Comparison of ENCODE assay signal across 9 mouse cellular contexts in the genomic region with DNA sequence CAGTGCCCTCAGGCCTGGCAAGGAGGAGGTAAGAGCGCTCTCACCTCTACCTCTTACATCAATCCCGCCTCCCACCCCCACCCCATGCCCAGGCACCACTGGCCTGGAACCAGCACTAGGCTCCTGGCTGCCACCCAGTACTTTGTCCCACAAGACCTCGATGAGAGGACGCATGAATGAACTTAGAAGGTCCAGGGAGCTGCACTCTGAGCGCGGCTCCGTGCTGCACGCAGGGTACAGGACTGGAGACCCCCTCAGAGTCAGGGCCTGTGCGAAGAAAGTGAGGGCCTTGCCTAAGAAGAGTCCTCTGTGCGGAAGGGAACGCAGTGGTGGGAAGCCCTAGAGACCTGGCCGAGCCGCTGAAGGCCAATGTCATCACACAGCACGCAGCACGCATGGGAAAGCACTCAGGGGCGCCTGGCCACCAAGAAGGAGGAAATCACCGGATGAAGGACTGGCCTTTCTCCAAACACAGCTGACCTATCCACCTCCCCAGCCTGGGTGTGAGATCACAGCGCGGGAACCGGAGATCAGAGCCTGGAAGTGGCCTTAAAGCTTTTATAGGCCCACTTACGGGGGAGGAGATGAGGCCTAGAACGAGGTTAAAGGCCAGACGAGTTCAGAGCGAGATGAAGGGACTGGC. TPM values are rescaled to one million over a fixed set of nuclear protein-coding genes. Genes with fewer than 3 reads are reported as not detected.
DNase-seq lines count a peak whose midpoint lies in the region; ATAC-seq lines count a peak whose summit lies in the region.
"Had no signal": no experiment of that assay in that cellular context is flagged by ENCODE, and none has a peak within 500 bp of the region (broad histone marks: within the 10 kb centered on the region; RNA-seq: fewer than 3 reads in every experiment).

No protein-coding gene starts in this region.

- peaks cover 57% of the 10 kb centered on the region for H3K4me1 ChIP-seq in heart, embryonic 15.5 days (replicated peaks)

- peaks cover 87% of the 10 kb centered on the region for H3K79me2 ChIP-seq in macrophage (ENCODE audit: inconsistent target)

- H3K9me3 ChIP-seq in heart, embryonic 15.5 days (replicated peaks) = no peaks in the 10 kb centered on the region
- H3K9me3 ChIP-seq: midbrain, embryonic 12.5 days had no signal

- ATAC-seq in heart, embryonic 15.5 days (replicated peaks; ENCODE audit: insufficient number of reproducible peaks, insufficient read depth, low FRiP score, low read depth) = no peak

- 0 out of 2 replicates have a peak, but pooled peaks cover 4% of the 10 kb centered on the region for H3K36me3 ChIP-seq in heart, embryonic 15.5 days
- no peaks in the 10 kb centered on the region; the same call in 1 of the 2 replicates for H3K36me3 ChIP-seq in macrophage (ENCODE audit: inconsistent target)
- H3K36me3 ChIP-seq: midbrain, embryonic 12.5 days had no signal

- peak overlapping the region; percentile 11 for H3K4me3 ChIP-seq in heart, embryonic 15.5 days
- H3K4me3 ChIP-seq in macrophage (ENCODE audit: inconsistent target) = peak overlapping the region; percentile 5; the same call in 1 of the 2 replicates
- H3K4me3 ChIP-seq: midbrain, embryonic 12.5 days had no signal

- peak; percentile 51 for DNase-seq in 3134 (ENCODE audit: extremely low read depth, insufficient read length, low spot score)
- peak; percentile 75 for DNase-seq in adrenal gland, postnatal 14 days
- DNase-seq in kidney, postnatal 14 days = peak; percentile 91
- no peak for DNase-seq in cerebellum, postnatal 36 days
- no peak for DNase-seq in ovary, postnatal 14 days (ENCODE audit: low spot score)
- DNase-seq in urinary bladder, postnatal 25 days (ENCODE audit: low spot score) = no peak

- H3K4me2 ChIP-seq in heart, embryonic 15.5 days = peak overlapping the region; percentile 95
- H3K4me2 ChIP-seq: midbrain, embryonic 12.5 days had no signal

- H3K9ac ChIP-seq in heart, embryonic 15.5 days = 0 out of 2 replicates have a peak overlapping the region, but pooled peaks have one; percentile 31
- H3K9ac ChIP-seq: midbrain, embryonic 12.5 days had no signal

- H3K27ac ChIP-seq in heart, embryonic 15.5 days = peak overlapping the region; percentile 72
- peak overlapping the region; percentile 69 for H3K27ac ChIP-seq in macrophage
- H3K27ac ChIP-seq: midbrain, embryonic 12.5 days had no signal

- H3K27me3 ChIP-seq in heart, embryonic 15.5 days = no peaks in the 10 kb centered on the region

- WGBS in heart, embryonic 15.5 days = 43% methylated on average over 24 of the region's 24 CpGs
- WGBS in macrophage (ENCODE audit: missing documents) = 78% methylated on average over 23 of the region's 24 CpGs

RNA-seq across cellular contexts. Expression of a gene that starts 4.2 kb away (rescaled TPM):
- total RNA-seq in adrenal gland, postnatal 14 days (2021) = 23.2 and 29.9 TPM in 2 replicates
- 11.5 and 13.9 TPM in 2 replicates for polyA plus RNA-seq in heart, embryonic 15.5 days (2015; fragmentation: Nextera tagmentation; extraction: Ambion mirVana)
- 1,000 to 10,000 TPM in 3 of 26 experiments, 100 to 1,000 TPM in 22, 10 to 100 TPM in 1; 87.6 to 1,687 (median 236) TPM for total RNA-seq in macrophage (2018; cell fraction: chromatin; rRNA removed)
- total RNA-seq in macrophage (2018; cell fraction: cytosol; rRNA removed) = 100 to 1,000 TPM in 1 of 26 experiments, 10 to 100 TPM in 25; 40.5 to 139 (median 66.7) TPM
- total RNA-seq in macrophage (2018; cell fraction: nucleus; rRNA removed) = 100 to 1,000 TPM; 100 to 685 (median 171) TPM
- 43.2 to 134 TPM (median 57.2 TPM) in 3 replicates for polyA plus RNA-seq in macrophage (2018)

RNA-seq across cellular contexts. Expression of a gene that starts 20.9 kb away (rescaled TPM):
- total RNA-seq in adrenal gland, postnatal 14 days (2021) = 15.5 and 15.8 TPM in 2 replicates
- polyA plus RNA-seq in heart, embryonic 15.5 days (2015; fragmentation: Nextera tagmentation; extraction: Ambion mirVana) = 24.5 and 28.4 TPM in 2 replicates
- 10 to 100 TPM in 24 of 26 experiments, 1 to 10 TPM in 2; 5.9 to 60.1 (median 21.2) TPM for total RNA-seq in macrophage (2018; cell fraction: chromatin; rRNA removed)
- 10 to 100 TPM; 14.4 to 42.5 (median 21.0) TPM for total RNA-seq in macrophage (2018; cell fraction: cytosol; rRNA removed)
- 10 to 100 TPM; 11.5 to 96.2 (median 21.4) TPM for total RNA-seq in macrophage (2018; cell fraction: nucleus; rRNA removed)
- 11.1 to 84.7 TPM (median 15.5 TPM) in 3 replicates for polyA plus RNA-seq in macrophage (2018)

RNA-seq across cellular contexts. Expression of a gene that starts 29.8 kb away (rescaled TPM):
- 71.3 and 74.9 TPM in 2 replicates for total RNA-seq in adrenal gland, postnatal 14 days (2021)
- polyA plus RNA-seq in heart, embryonic 15.5 days (2015; fragmentation: Nextera tagmentation; extraction: Ambion mirVana) = 163 and 208 TPM in 2 replicates
- 10 to 100 TPM; 16.7 to 82.3 (median 52.8) TPM for total RNA-seq in macrophage (2018; cell fraction: chromatin; rRNA removed)
- 100 to 1,000 TPM; 122 to 199 (median 155) TPM for total RNA-seq in macrophage (2018; cell fraction: cytosol; rRNA removed)
- total RNA-seq in macrophage (2018; cell fraction: nucleus; rRNA removed) = 100 to 1,000 TPM in 4 of 26 experiments, 10 to 100 TPM in 22; 46.0 to 149 (median 72.7) TPM
- 89.7 to 305 TPM (median 145 TPM) in 3 replicates for polyA plus RNA-seq in macrophage (2018)

Comparison
In these comparisons a context has a peak if more than half of its experiments do, and no peak if none do; other contexts are left out.
1. DNase-seq: peak in 3134 (single experiment), adrenal gland, postnatal 14 days (single experiment) and kidney, postnatal 14 days (single experiment); none in cerebellum, postnatal 36 days (0 of 2), ovary, postnatal 14 days (single experiment) and urinary bladder, postnatal 25 days (single experiment).